Mouse (Mus musculus) intestine, embryonic 16.5 days (tissue): ENCODE measurements around the gene Gsta3. TPM values are rescaled to one million over a fixed set of nuclear protein-coding genes. Genes with fewer than 3 reads are reported as not detected.
"Not testable (repeated sequence)": the region's sequence is repeated elsewhere in the genome, so short reads cannot be mapped to it uniquely, and the experiment has no call there.

ENCODE experiments used
- ATAC-seq: fragments of 200-750 bp; cut with Nextera tagmentation; 2 replicates; pipeline ENCODE4 v1.8.0; 2017; ENCODE audit warnings: moderate TSS enrichment, moderate library complexity
- H3K27ac ChIP-seq: fragments of 300-500 bp; sonication (generic); 2 replicates; pipeline ENCODE4 v1.5.1; 2014; ENCODE audit warnings: mild to moderate bottlenecking, low read length
- H3K27me3 ChIP-seq: fragments of 300-500 bp; sonication (generic); replicated peaks from 2 replicates; pipeline ENCODE4 v1.6.1; 2014; ENCODE audit warnings: low read length, control low read depth, mixed read lengths; ENCODE audit not compliant: control insufficient read depth, insufficient read depth
- H3K36me3 ChIP-seq: fragments of 300-500 bp; sonication (generic); 2 replicates; pipeline ENCODE4 v1.6.1; 2014; ENCODE audit warnings: low read length, control low read depth; ENCODE audit not compliant: control insufficient read depth, insufficient read depth
- H3K4me1 ChIP-seq: fragments of 300-500 bp; sonication (generic); 2 replicates; pipeline ENCODE4 v1.6.1; 2014; ENCODE audit warnings: low read length, control low read depth, mixed read lengths; ENCODE audit not compliant: control insufficient read depth, insufficient read depth
- H3K4me2 ChIP-seq: fragments of 300-500 bp; sonication (generic); 2 replicates; pipeline ENCODE4 v1.6.1; 2014; ENCODE audit warnings: low read depth, low read length, control low read depth
- H3K4me3 ChIP-seq: fragments of 300-500 bp; sonication (generic); 2 replicates; pipeline ENCODE4 v1.5.1; 2014; ENCODE audit warnings: mild to moderate bottlenecking, low read length
- H3K9ac ChIP-seq: fragments of 300-500 bp; sonication (generic); 2 replicates; pipeline ENCODE4 v1.6.1; 2014; ENCODE audit warnings: low read depth, low read length
- H3K9me3 ChIP-seq: fragments of 300-500 bp; sonication (generic); 2 replicates; pipeline ENCODE4 v1.6.1; 2016; ENCODE audit warnings: low read length, control low read depth; ENCODE audit not compliant: control insufficient read depth
- WGBS: fragments of 180-500 bp; shearing (Covaris S2); extraction: QIAGEN DNeasy Blood & Tissue Kit; methylation state at CpG from one replicate; pipeline ENCODE4 v1.1.7; 2014; 5-methylcytosine and 5-hydroxymethylcytosine counted together
- polyA plus RNA-seq: library from polyadenylated mRNA; unstranded; fragments of >200 nt; fragmentation: Nextera tagmentation; extraction: Ambion mirVana; gene quantifications from 2 replicates; pipeline ENCODE4 v1.2.1, GENCODE M21; 2015

The Gsta3 gene
- polyA plus RNA-seq, 1 experiment from 2014 or later, result 17.9 TPM

- Histone ChIP-seq H3K27me3 (no peaks in the 10 kb centered on the region), H3K36me3 (no peaks in the 10 kb centered on the region), H3K4me1 (no peaks in the 10 kb centered on the region), H3K4me2 (no peak overlapping the region), H3K9ac (no peak overlapping the region), H3K9me3 (no peaks in the 10 kb centered on the region), H3K4me3 (no peak overlapping the region), H3K27ac (no peak overlapping the region)
- 88% methylated on average over 1 of the region's 1 CpGs for WGBS
- ATAC-seq, result no peak
Measured at GRCm38 (mm10) chr1:21266766-21267165, 26.4 kb downstream of the Gsta3 start.

GRCm38 (mm10) chr1:21267466-21267865, 27.1 kb downstream of the Gsta3 start:
- H3K9ac ChIP-seq, H3K9me3 ChIP-seq, H3K27ac ChIP-seq, H3K27me3 ChIP-seq, H3K4me2 ChIP-seq, H3K36me3 ChIP-seq, ATAC-seq, H3K4me3 ChIP-seq, H3K4me1 ChIP-seq: not testable (repeated sequence)
- WGBS, result 92% methylated on average over 5 of the region's 7 CpGs

- Histone ChIP-seq H3K4me2 (peak overlapping the region; percentile 57), H3K4me3 (peak overlapping the region; percentile 38), H3K27me3 (no peaks in the 10 kb centered on the region), H3K4me1 (no peaks in the 10 kb centered on the region), H3K9me3 (no peaks in the 10 kb centered on the region), H3K27ac (no peak overlapping the region), H3K9ac (peak overlapping the region; percentile 31), H3K36me3 (no peaks in the 10 kb centered on the region)
- ATAC-seq, result peak; percentile 91
- 23% methylated on average over 18 of the region's 18 CpGs for WGBS
Measured at GRCm38 (mm10) chr1:21271343-21272055, 31.1 kb downstream of the Gsta3 start.

GRCm38 (mm10) chr1:21272056-21272431, 31.7 kb downstream of the Gsta3 start:
- ATAC-seq, result 0 out of 2 replicates have a peak, but pooled peaks have one; percentile 30
- peak overlapping the region; percentile 57 for H3K4me2 ChIP-seq
- H3K36me3 ChIP-seq, result no peaks in the 10 kb centered on the region
- H3K9me3 ChIP-seq, result no peaks in the 10 kb centered on the region
- peak overlapping the region; percentile 38 for H3K4me3 ChIP-seq
- 13% methylated on average over 14 of the region's 14 CpGs for WGBS
- peak overlapping the region; percentile 31; the same call in 1 of the 2 replicates for H3K9ac ChIP-seq
- no peaks in the 10 kb centered on the region for H3K4me1 ChIP-seq
- no peaks in the 10 kb centered on the region for H3K27me3 ChIP-seq
- no peak overlapping the region for H3K27ac ChIP-seq

GRCm38 (mm10) chr1:21273091-21273490, 32.7 kb downstream of the Gsta3 start:
- no peaks in the 10 kb centered on the region for H3K9me3 ChIP-seq
- no peak overlapping the region for H3K27ac ChIP-seq
- no peaks in the 10 kb centered on the region for H3K4me1 ChIP-seq
- no peak overlapping the region for H3K4me2 ChIP-seq
- no peak overlapping the region for H3K4me3 ChIP-seq
- no peak for ATAC-seq
- H3K27me3 ChIP-seq, result no peaks in the 10 kb centered on the region
- no peak overlapping the region for H3K9ac ChIP-seq
- 93% methylated on average over 6 of the region's 6 CpGs for WGBS
- H3K36me3 ChIP-seq, result no peaks in the 10 kb centered on the region

GRCm38 (mm10) chr1:21274437-21275040, 34.1 kb downstream of the Gsta3 start:
- Histone ChIP-seq H3K9ac (no peak overlapping the region), H3K9me3 (no peaks in the 10 kb centered on the region), H3K4me1 (no peaks in the 10 kb centered on the region), H3K36me3 (no peaks in the 10 kb centered on the region), H3K27me3 (no peaks in the 10 kb centered on the region), H3K4me2 (no peak overlapping the region), H3K27ac (no peak overlapping the region), H3K4me3 (no peak overlapping the region)
- ATAC-seq, result no peak
- 63% methylated on average over 2 of the region's 2 CpGs for WGBS

GRCm38 (mm10) chr1:21275366-21275765, 35.0 kb downstream of the Gsta3 start:
- not testable (repeated sequence) for H3K4me1 ChIP-seq, H3K4me2 ChIP-seq, H3K9ac ChIP-seq, H3K27ac ChIP-seq, ATAC-seq, H3K4me3 ChIP-seq, H3K36me3 ChIP-seq, H3K27me3 ChIP-seq, H3K9me3 ChIP-seq
- WGBS, result 86% methylated on average over 5 of the region's 5 CpGs

- H3K4me3 ChIP-seq, H3K36me3 ChIP-seq, H3K9me3 ChIP-seq, H3K4me1 ChIP-seq, ATAC-seq, H3K4me2 ChIP-seq, H3K27ac ChIP-seq, H3K9ac ChIP-seq, H3K27me3 ChIP-seq: not testable (repeated sequence)
- 32% methylated on average over 2 of the region's 2 CpGs for WGBS
Measured at GRCm38 (mm10) chr1:21276158-21276557, 35.8 kb downstream of the Gsta3 start.

GRCm38 (mm10) chr1:21280306-21280705, 39.9 kb downstream of the Gsta3 start:
- no peaks in the 10 kb centered on the region for H3K27me3 ChIP-seq
- H3K4me3 ChIP-seq, result no peak overlapping the region
- whole genome bisulfite sequencing, result 82% methylated on average over 2 of the region's 2 CpGs

More at GRCm38 (mm10) chr1:21280306-21280705, 39.9 kb downstream of the Gsta3 start:
- Histone ChIP-seq H3K36me3 (no peaks in the 10 kb centered on the region), H3K27ac (no peak overlapping the region), H3K4me2 (no peak overlapping the region), H3K9ac (no peak overlapping the region), H3K4me1 (no peaks in the 10 kb centered on the region), H3K9me3 (no peaks in the 10 kb centered on the region)
- no peak for ATAC-seq
